ENCODE assay signal across 22 mouse cellular contexts in the genomic region with DNA sequence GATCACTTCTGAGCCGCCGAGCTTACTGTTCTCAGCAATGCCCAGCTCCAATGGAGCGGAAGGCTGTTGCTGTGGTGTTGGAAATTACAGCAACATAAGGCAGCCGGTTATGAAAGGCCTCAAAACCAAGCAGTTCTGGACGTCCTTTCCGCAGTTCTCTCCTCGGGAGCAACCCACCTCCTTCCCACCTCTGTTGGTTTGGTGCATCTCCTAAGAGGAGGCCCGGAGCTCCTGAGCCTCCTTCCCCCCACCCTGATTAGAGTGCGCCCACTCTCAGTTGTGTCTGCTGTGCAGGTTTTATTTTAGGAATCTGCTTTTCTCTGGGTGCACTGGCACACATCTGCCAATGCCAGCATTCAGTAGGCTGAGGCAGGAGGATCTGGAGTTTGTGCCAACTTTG.
DNase-seq lines count a peak whose midpoint lies in the region; ATAC-seq and TF ChIP-seq lines count a peak whose summit lies in the region.
"Had no signal": no experiment of that assay in that cellular context is flagged by ENCODE, and none has a peak within 500 bp of the region (broad histone marks: within the 10 kb centered on the region; RNA-seq: fewer than 3 reads in every experiment).

No protein-coding gene starts in this region.

- no peaks in the 10 kb centered on the region for H3K4me1 ChIP-seq in kidney, adult 2 months (ENCODE audit: control insufficient read depth, insufficient read depth, low read length)
- H3K4me1 ChIP-seq: hindbrain, embryonic 15.5 days had no signal

- DNase-seq in frontal cortex, postnatal 14 days (ENCODE audit: low spot score in 2 of 2), result no peak
- DNase-seq in layer of hippocampus, adult 2 months (ENCODE audit: low spot score in 2 of 2), result no peak
- no peak for DNase-seq in layer of hippocampus, postnatal 10 days (ENCODE audit: low spot score in 2 of 2)
- DNase-seq in retina, postnatal 7 days (ENCODE audit: low read depth, low spot score), result peak; percentile 13
- DNase-seq in retina, embryonic 14.5 days (ENCODE audit: low spot score), result no peak
- DNase-seq in ZHBTc4 (ENCODE audit: low read depth, low spot score), result peak; percentile 13
- no peak for DNase-seq in kidney, adult 2 months
- DNase-seq: B cell, adult 2 months; cerebellum, adult 11-12 months; cerebellum, adult 9-10 months; forebrain, postnatal 0 days; gastrocnemius, postnatal 14 days; heart, adult 2 months had no signal

- no peak for TF ChIP-seq CTCF in layer of hippocampus, adult 2 months (conservative IDR thresholded peaks at IDR 0.05)
- no peak for TF ChIP-seq CTCF in kidney, adult 2 months (conservative IDR thresholded peaks at IDR 0.05; ENCODE audit: insufficient read depth, insufficient read length, low read depth, low read length)

- H3K27ac ChIP-seq in layer of hippocampus, adult 2 months, result peak overlapping the region; percentile 78
- no peak overlapping the region for H3K27ac ChIP-seq in kidney, adult 2 months (ENCODE audit: insufficient read depth, low read depth, low read length)
- H3K27ac ChIP-seq: embryonic facial prominence, embryonic 12.5 days; embryonic facial prominence, embryonic 15.5 days; heart, adult 2 months; hindbrain, embryonic 12.5 days; hindbrain, embryonic 15.5 days had no signal

- H3K36me3 ChIP-seq in kidney, adult 2 months (ENCODE audit: control insufficient read depth, insufficient read depth, low read length), result no peaks in the 10 kb centered on the region
- H3K36me3 ChIP-seq: embryonic facial prominence, embryonic 12.5 days; embryonic facial prominence, embryonic 15.5 days; G1E; hindbrain, embryonic 12.5 days; hindbrain, embryonic 15.5 days had no signal

- H3K27me3 ChIP-seq in kidney, adult 2 months (replicated peaks; ENCODE audit: control insufficient read depth, insufficient read depth, low read length), result no peaks in the 10 kb centered on the region
- H3K27me3 ChIP-seq: CH12.LX; embryonic facial prominence, embryonic 12.5 days; embryonic facial prominence, embryonic 15.5 days; hindbrain, embryonic 12.5 days; hindbrain, embryonic 15.5 days had no signal

- 0 out of 2 replicates have a peak, but pooled peaks have one; percentile 21 for ATAC-seq in frontal cortex, adult (ENCODE audit: low TSS enrichment)
- ATAC-seq: forebrain, embryonic 14.5 days; forebrain, postnatal 0 days; Patski had no signal

- no peak overlapping the region for H3K4me3 ChIP-seq in layer of hippocampus, adult 2 months
- H3K4me3 ChIP-seq in kidney, adult 2 months (ENCODE audit: insufficient read depth, low read depth, low read length), result no peak overlapping the region
- H3K4me3 ChIP-seq: embryonic facial prominence, embryonic 12.5 days; embryonic facial prominence, embryonic 15.5 days; heart, adult 2 months; hindbrain, embryonic 12.5 days; hindbrain, embryonic 15.5 days had no signal

- no peak for TF ChIP-seq POLR2A in kidney, adult 2 months (IDR thresholded peaks at IDR 0.05; ENCODE audit: low read depth, low read length)

- 85% methylated on average over 9 of the region's 9 CpGs for WGBS in kidney, adult 2 months

Comparison
In these comparisons a context has a peak if more than half of its experiments do, and no peak if none do; other contexts are left out.
1. DNase-seq: peak in retina, postnatal 7 days (single experiment) and ZHBTc4 (single experiment); none in frontal cortex, postnatal 14 days (0 of 2), layer of hippocampus, adult 2 months (0 of 2), layer of hippocampus, postnatal 10 days (0 of 2), retina, embryonic 14.5 days (single experiment) and kidney, adult 2 months (single experiment).